Mouse (Mus musculus) forebrain, postnatal 0 days (tissue): Measurements from ENCODE around the gene Ppm1j. TPM values are rescaled to one million over a fixed set of nuclear protein-coding genes. Genes with fewer than 3 reads are reported as not detected.

Experiments used
- ATAC-seq: fragments of 200-750 bp; cut with Nextera tagmentation; 2 replicates; pipeline ENCODE4 v1.8.0; 2017; ENCODE audit warnings: mild to moderate bottlenecking, moderate library complexity
- DNase-seq: peaks from one replicate; pipeline ENCODE4 v3.0.0-alpha.2; 2015
- H3K27ac ChIP-seq: fragments of 300-500 bp; sonication (generic); 2 replicates; pipeline ENCODE4 v1.5.1; 2014; ENCODE audit warnings: low read depth, mild to moderate bottlenecking, antibody characterized with exemption, low read length, moderate library complexity, mixed read lengths
- H3K27me3 ChIP-seq: fragments of 300-500 bp; sonication (generic); 2 replicates; pipeline ENCODE4 v1.6.1; 2014; ENCODE audit warnings: mild to moderate bottlenecking, low read length, mixed read lengths; ENCODE audit not compliant: insufficient read depth
- H3K36me3 ChIP-seq: fragments of 300-500 bp; sonication (generic); 2 replicates; pipeline ENCODE4 v1.6.1; 2014; ENCODE audit warnings: mild to moderate bottlenecking, moderate library complexity; ENCODE audit not compliant: insufficient read depth
- H3K4me1 ChIP-seq: fragments of 300-500 bp; sonication (generic); 2 replicates; pipeline ENCODE4 v1.6.1; 2014; ENCODE audit warnings: antibody characterized with exemption; ENCODE audit not compliant: insufficient read depth
- H3K4me2 ChIP-seq: fragments of 300-500 bp; sonication (generic); 2 replicates; pipeline ENCODE4 v1.6.1; 2014; ENCODE audit warnings: low read depth, mild to moderate bottlenecking, moderate library complexity
- H3K4me3 ChIP-seq: fragments of 300-500 bp; sonication (generic); 2 replicates; pipeline ENCODE4 v1.5.1; 2014; ENCODE audit warnings: low read depth, low read length, mixed read lengths
- H3K9ac ChIP-seq: fragments of 300-500 bp; sonication (generic); 2 replicates; pipeline ENCODE4 v1.6.1; 2014; ENCODE audit warnings: mild to moderate bottlenecking
- H3K9me3 ChIP-seq: fragments of 300-500 bp; sonication (generic); 2 replicates; pipeline ENCODE4 v1.6.1; 2016; ENCODE audit warnings: low read length
- CTCF ChIP-seq: sonication (generic); IDR thresholded peaks from 2 replicates; pipeline ENCODE4 v1.5.1; 2016; ENCODE audit warnings: antibody characterized with exemption, control low read depth, low read depth
- WGBS: fragments of 180-500 bp; shearing (Covaris S2); extraction: QIAGEN DNeasy Blood & Tissue Kit; methylation state at CpG from one replicate; pipeline ENCODE4 v1.1.7; 2014; 5-methylcytosine and 5-hydroxymethylcytosine counted together
- polyA plus RNA-seq: library from polyadenylated mRNA; unstranded; fragments of >200 nt; fragmentation: Nextera tagmentation; extraction: Ambion mirVana; gene quantifications from 2 replicates; pipeline ENCODE4 v1.2.1, GENCODE M21; 2015
- total RNA-seq: library from RNA; depleted of rRNA; stranded (reverse); fragments of >200 nt; gene quantifications from 2 replicates; pipeline ENCODE4 v1.2.3, GENCODE M21; 2014

Ppm1j gene
- total and polyA plus RNA-seq, 2 experiments from 2014 or later = 2.0 to 2.6 TPM

DNA sequence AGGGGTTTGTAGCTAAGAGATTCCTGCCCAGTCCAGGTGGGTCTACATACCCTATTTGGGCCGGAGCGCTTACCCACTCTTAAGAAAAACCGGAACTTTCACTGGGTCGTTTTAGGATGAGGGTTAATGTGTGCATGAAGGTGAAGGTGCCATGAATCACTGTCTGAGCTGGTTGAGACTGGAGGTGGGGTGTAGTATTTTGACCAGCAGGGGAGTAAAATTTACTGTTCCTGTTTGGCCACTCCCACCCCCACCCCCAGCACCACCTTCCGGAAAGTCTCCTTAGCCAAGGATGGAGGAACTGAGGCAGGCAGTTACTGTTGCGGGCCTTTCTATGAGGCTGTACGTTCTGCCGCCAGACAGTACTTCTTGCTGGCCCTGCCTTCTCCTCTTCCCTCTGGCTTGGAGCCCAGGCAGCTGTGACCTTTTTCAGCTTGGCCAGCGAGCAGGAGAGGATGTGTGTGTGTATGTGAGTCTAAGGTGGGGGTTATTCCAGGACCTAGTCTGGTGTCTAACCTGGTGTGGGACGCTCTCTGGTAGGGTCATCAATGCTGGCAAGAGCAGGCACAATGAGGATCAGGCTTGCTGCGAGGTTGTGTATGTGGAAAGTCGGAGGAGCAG is 1.3 kb downstream of the Ppm1j start:
- H3K4me2 ChIP-seq = peak overlapping the region; percentile 91
- no peaks in the 10 kb centered on the region for H3K36me3 ChIP-seq
- peak overlapping the region; percentile 41 for H3K4me3 ChIP-seq
- no peak overlapping the region for H3K27ac ChIP-seq
- 22% methylated on average over 12 of the region's 12 CpGs for WGBS
- TF ChIP-seq CTCF = no peak
- 0 out of 2 replicates have a peak, but pooled peaks cover 10% of the 10 kb centered on the region for H3K4me1 ChIP-seq
- H3K9me3 ChIP-seq = no peaks in the 10 kb centered on the region
- DNase-seq (no peak), ATAC-seq (no peak)
- H3K27me3 ChIP-seq = peaks cover 44% of the 10 kb centered on the region
- H3K9ac ChIP-seq = no peak overlapping the region

DNA sequence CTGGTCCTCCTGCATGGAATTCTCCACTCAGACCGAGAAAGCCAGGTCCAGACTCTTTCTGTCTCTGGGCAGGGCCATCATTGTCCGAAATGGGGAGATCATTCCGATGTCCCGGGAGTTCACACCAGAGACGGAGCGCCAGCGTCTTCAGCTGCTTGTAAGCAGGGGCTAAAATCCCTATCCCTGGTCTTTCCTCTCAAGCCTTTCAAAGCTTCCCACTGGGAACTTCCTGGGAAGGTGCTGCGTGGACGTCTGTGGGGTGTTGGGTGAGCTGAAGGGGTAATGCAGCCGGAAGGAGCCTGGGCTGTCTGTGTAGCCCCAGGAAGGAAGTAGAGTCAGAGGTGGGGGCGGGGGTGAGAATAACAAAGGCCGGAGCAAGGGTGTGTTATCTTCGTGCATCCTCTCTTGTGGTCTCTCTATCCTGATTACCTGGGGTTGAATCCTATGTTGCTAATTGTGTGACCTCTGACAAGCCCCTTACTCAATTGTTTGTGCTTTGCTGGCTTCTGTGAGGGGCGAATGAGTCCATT is 3.2 kb downstream of the Ppm1j start:
- H3K4me2 ChIP-seq = no peak overlapping the region
- 0 out of 2 replicates have a peak, but pooled peaks cover 11% of the 10 kb centered on the region for H3K4me1 ChIP-seq
- TF ChIP-seq CTCF = no peak
- H3K9me3 ChIP-seq = no peaks in the 10 kb centered on the region
- 44% methylated on average over 14 of the region's 14 CpGs for WGBS
- DNase-seq = no peak
- no peak overlapping the region for H3K4me3 ChIP-seq
- no peak overlapping the region for H3K9ac ChIP-seq
- H3K36me3 ChIP-seq = no peaks in the 10 kb centered on the region
- H3K27ac ChIP-seq = no peak overlapping the region
- ATAC-seq = no peak
- H3K27me3 ChIP-seq = peaks cover 26% of the 10 kb centered on the region

DNA sequence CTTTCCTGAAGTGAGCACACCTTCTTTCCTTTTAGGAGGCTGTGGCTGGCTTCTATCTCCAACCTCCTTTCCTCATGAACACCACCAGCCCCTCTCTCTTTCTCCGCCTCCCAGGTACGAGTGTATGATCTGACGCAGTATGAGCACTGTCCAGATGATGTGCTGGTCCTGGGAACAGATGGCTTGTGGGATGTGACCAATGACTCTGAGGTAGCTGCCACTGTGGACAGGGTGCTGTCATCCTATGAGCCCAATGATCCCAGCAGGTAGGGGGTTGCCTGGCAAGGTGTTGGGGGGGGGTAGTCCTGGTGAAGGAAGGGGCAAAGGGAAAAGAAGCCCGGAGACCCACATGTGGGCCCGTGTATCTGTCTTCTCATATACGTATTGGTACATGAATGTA is 4.4 kb downstream of the Ppm1j start:
- no peak overlapping the region for H3K9ac ChIP-seq
- H3K27me3 ChIP-seq = peaks cover 25% of the 10 kb centered on the region
- 96% methylated on average over 6 of the region's 6 CpGs for WGBS
- no peak overlapping the region for H3K4me3 ChIP-seq
- no peak for ATAC-seq
- 0 out of 2 replicates have a peak, but pooled peaks cover 14% of the 10 kb centered on the region for H3K4me1 ChIP-seq
- no peak overlapping the region for H3K27ac ChIP-seq
- TF ChIP-seq CTCF = no peak
- no peaks in the 10 kb centered on the region for H3K9me3 ChIP-seq
- no peak overlapping the region for H3K4me2 ChIP-seq
- H3K36me3 ChIP-seq = no peaks in the 10 kb centered on the region
- DNase-seq = no peak

DNA sequence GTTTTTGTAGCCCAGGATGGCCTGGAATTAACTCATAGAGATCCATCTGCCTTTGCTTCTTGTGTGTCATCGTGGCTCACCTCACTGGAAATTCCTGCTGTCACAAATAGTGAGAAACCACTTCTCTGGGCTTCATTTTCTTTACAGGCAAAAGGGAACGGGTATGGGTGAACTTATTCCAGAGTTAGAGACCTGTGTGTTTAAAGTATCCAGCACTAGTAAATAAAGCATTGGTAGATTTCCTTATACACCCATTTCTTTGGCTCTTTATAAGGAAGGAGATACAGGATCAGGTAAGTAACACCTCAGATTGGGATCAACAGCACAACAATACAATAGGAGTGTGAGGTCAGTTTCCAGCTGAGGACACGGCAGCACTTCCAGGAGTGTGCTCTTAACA is 7.2 kb downstream of the Ppm1j start, which contains the start of gene Rhoc:
Rhoc (plus strand) TSS at position 301 of the 400 bp plus-strand sequence.
- no peak for ATAC-seq

DNA sequence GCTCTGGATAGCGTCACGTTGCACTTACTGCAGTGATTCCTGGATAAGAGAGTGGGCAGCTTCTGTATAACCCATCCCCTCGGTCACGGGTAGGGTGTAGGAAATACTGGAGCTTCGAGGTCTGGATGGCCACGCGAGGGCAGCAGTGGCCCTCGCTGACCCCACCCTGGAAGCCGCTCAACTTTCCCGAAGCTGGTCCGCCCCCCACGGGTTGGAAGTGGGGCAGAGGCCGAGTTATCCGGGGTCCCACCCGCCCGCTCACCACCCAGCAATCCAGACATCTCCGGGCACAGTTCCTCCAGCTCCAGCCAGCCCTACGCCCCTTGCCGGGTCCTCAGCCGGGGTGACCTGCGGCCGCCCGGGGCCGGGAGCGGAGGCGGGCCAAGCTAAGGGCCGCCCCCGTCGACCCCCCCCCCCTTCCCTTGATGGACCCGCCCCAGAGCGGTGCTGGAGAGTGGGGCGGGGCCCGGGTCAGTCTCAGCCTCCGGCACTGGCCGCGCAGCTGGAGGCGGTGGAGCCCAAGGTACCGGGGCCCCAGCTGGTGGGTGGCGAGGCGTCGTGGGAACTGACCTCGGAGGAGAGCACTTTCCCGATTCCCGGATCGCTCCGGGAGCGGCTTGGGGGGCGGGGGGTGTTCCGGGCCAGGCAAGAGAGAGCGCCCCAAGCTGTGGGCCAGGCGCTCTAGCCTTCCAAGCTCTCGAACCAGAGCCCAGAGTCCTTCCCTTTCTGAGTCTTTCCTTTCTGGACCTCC is 7.9 kb downstream of the Ppm1j start:
- 4% methylated on average over 41 of the region's 52 CpGs for WGBS
- peak overlapping the region; percentile 48 for H3K4me3 ChIP-seq
- H3K27ac ChIP-seq = peak overlapping the region; percentile 57; the same call in 1 of the 2 replicates
- H3K4me2 ChIP-seq = peak overlapping the region; percentile 96
- TF ChIP-seq CTCF = peak; percentile 65
- ATAC-seq = peak; percentile 76
- H3K27me3 ChIP-seq = peaks cover 11% of the 10 kb centered on the region
- H3K9me3 ChIP-seq = no peaks in the 10 kb centered on the region
- peak; percentile 66 for DNase-seq
- H3K36me3 ChIP-seq = no peaks in the 10 kb centered on the region
- H3K9ac ChIP-seq = peak overlapping the region; percentile 55
- H3K4me1 ChIP-seq = 0 out of 2 replicates have a peak, but pooled peaks cover 3% of the 10 kb centered on the region

More for the DNA sequence above, 7.2 kb downstream of the Ppm1j start, which contains the start of gene Rhoc:
- H3K27ac ChIP-seq = peak within 1 kb of the TSS; percentile 57; the same call in 1 of the 2 replicates
- WGBS = 40% methylated on average over 3 of the region's 3 CpGs
- H3K9me3 ChIP-seq = no peaks in the 10 kb centered on the region
- H3K4me2 ChIP-seq = peak within 1 kb of the TSS; percentile 96
- peak within 1 kb of the TSS; percentile 55 for H3K9ac ChIP-seq
- H3K27me3 ChIP-seq = peaks cover 11% of the 10 kb centered on the region
- no peak for TF ChIP-seq CTCF
- no peak for DNase-seq
- H3K4me1 ChIP-seq = 0 out of 2 replicates have a peak, but pooled peaks cover 3% of the 10 kb centered on the region
- peak within 1 kb of the TSS; percentile 48 for H3K4me3 ChIP-seq
- no peaks in the 10 kb centered on the region for H3K36me3 ChIP-seq

DNA sequence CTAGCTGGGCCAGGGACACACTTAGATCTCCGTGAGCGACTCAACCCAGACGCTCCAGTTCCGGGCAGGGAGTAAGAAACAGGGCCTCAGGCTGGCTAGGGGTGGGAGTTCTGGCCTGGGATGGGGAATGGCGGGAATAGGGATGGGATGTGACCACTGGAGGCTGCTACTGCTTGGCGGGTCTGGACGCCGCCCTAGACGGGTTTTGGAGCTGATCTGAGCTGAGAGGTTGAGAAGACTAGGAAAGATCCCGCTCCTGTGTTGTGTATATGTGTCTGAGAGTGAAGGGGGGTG is 8.4 kb downstream of the Ppm1j start:
- peaks cover 11% of the 10 kb centered on the region for H3K27me3 ChIP-seq
- peak overlapping the region; percentile 55 for H3K9ac ChIP-seq
- WGBS = 7% methylated on average over 10 of the region's 10 CpGs
- no peaks in the 10 kb centered on the region for H3K36me3 ChIP-seq
- DNase-seq (no peak), ATAC-seq (peak; percentile 21)
- no peaks in the 10 kb centered on the region for H3K9me3 ChIP-seq
- TF ChIP-seq CTCF = no peak
- H3K4me3 ChIP-seq = peak overlapping the region; percentile 48
- 0 out of 2 replicates have a peak, but pooled peaks cover 3% of the 10 kb centered on the region for H3K4me1 ChIP-seq
- H3K27ac ChIP-seq = peak overlapping the region; percentile 57; the same call in 1 of the 2 replicates
- peak overlapping the region; percentile 96 for H3K4me2 ChIP-seq
